In the genomic region with DNA sequence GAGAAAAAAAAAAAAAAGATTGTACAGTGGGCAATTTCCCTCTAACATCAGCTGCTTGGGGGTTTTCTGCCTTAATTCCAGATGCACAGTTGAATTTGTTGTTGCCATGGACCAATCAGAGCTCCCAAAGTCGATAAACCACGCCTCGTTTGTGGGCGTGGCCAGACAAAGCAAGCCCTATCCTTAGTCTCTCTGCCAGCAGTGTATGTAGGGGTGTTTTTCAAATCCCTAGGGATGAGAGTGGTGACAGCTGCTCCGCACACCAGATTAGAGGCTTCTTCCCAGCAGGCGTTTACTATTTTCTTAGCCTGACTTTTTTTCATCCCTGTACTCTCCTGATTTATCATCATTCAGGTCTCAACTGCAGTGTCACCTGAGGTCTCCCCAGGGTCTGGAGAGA, we compare ENCODE assay signal across 10 mouse cellular contexts. TPM values are rescaled to one million over a fixed set of nuclear protein-coding genes. Genes with fewer than 3 reads are reported as not detected.
A peak's percentile ranks its signal among the peaks of the same experiment; 100 is the strongest.
DNase-seq lines count a peak whose midpoint lies in the region; ATAC-seq and TF ChIP-seq lines count a peak whose summit lies in the region.
"Had no signal": no experiment of that assay in that cellular context is flagged by ENCODE, and none has a peak within 500 bp of the region (broad histone marks: within the 10 kb centered on the region; RNA-seq: fewer than 3 reads in every experiment).

No protein-coding gene starts in this region.

- H3K4me1 ChIP-seq in hindbrain, embryonic 10.5 days (replicated peaks): peaks cover 11% of the 10 kb centered on the region
- peaks cover 7% of the 10 kb centered on the region; the same call in 1 of the 2 replicates for H3K4me1 ChIP-seq in hindbrain, embryonic 13.5 days (replicated peaks)
- peaks cover 2 to 10% of the 10 kb centered on the region in 2 experiments; a peak in 3 of 4 replicates for H3K4me1 ChIP-seq in MEL (ENCODE audit: control insufficient read depth in 1 of 2, insufficient read depth in 2 of 2, low read length in 2 of 2)
- H3K4me1 ChIP-seq in hindbrain, postnatal 0 days (ENCODE audit: insufficient read depth, low read length): no peaks in the 10 kb centered on the region

- H3K4me2 ChIP-seq in hindbrain, embryonic 13.5 days: no peak overlapping the region
- H3K4me2 ChIP-seq in hindbrain, postnatal 0 days (ENCODE audit: low read depth, low read length): no peak overlapping the region
- H3K4me2 ChIP-seq: forebrain, embryonic 13.5 days had no signal

- ATAC-seq in hindbrain, embryonic 13.5 days (ENCODE audit: low FRiP score): no peak
- no peak for ATAC-seq in hindbrain, postnatal 0 days
- ATAC-seq in CD4-positive, CD25-positive, alpha-beta regulatory T cell, adult 4 months: no peak
- ATAC-seq: forebrain, embryonic 13.5 days had no signal

- no peak for TF ChIP-seq RAD21 in MEL (IDR thresholded peaks at IDR 0.05; ENCODE audit: low read depth, low read length)

- H3K27me3 ChIP-seq in hindbrain, embryonic 10.5 days (ENCODE audit: insufficient read depth, poor library complexity, severe bottlenecking): no peaks in the 10 kb centered on the region
- H3K27me3 ChIP-seq in hindbrain, embryonic 13.5 days: no peaks in the 10 kb centered on the region
- peaks cover 0 to 2% of the 10 kb centered on the region in 2 experiments; a peak in 1 of 4 replicates for H3K27me3 ChIP-seq in MEL (ENCODE audit: control insufficient read depth in 1 of 2, insufficient read depth in 2 of 2, low read length in 2 of 2)
- no peaks in the 10 kb centered on the region for H3K27me3 ChIP-seq in hindbrain, postnatal 0 days (ENCODE audit: insufficient read depth, low read length)
- H3K27me3 ChIP-seq: forebrain, embryonic 13.5 days had no signal

- peak; percentile 44 for DNase-seq in hindbrain, embryonic 10.5 days (ENCODE audit: low spot score)
- peak; percentile 51 for DNase-seq in 3T3-L1 (ENCODE audit: low read depth, low spot score)
- DNase-seq in MEL (ENCODE audit: low read depth, low spot score): peak; percentile 65
- DNase-seq in hindbrain, postnatal 0 days (ENCODE audit: low spot score): peak; percentile 65
- no peak for DNase-seq in right cerebral cortex, postnatal 25 days
- no peak for DNase-seq in urinary bladder, postnatal 25 days (ENCODE audit: low spot score)
- DNase-seq: thymus, postnatal 25 days had no signal

- H3K36me3 ChIP-seq in hindbrain, embryonic 10.5 days: no peaks in the 10 kb centered on the region
- no peaks in the 10 kb centered on the region for H3K36me3 ChIP-seq in hindbrain, embryonic 13.5 days
- H3K36me3 ChIP-seq in MEL (ENCODE audit: control insufficient read depth in 1 of 2, insufficient read depth in 2 of 2, low read length in 2 of 2): no peaks in the 10 kb centered on the region
- H3K36me3 ChIP-seq in hindbrain, postnatal 0 days (ENCODE audit: insufficient read depth, low read length): no peaks in the 10 kb centered on the region

- TF ChIP-seq EP300 in MEL (IDR thresholded peaks at IDR 0.05; ENCODE audit: low read depth in 1 of 2, low read length in 2 of 2): no peak

- WGBS in hindbrain, embryonic 10.5 days: 41% methylated on average over 6 of the region's 6 CpGs
- WGBS in hindbrain, embryonic 13.5 days: 40% methylated on average over 6 of the region's 6 CpGs
- 40% methylated on average over 6 of the region's 6 CpGs for WGBS in hindbrain, postnatal 0 days

- no peak for TF ChIP-seq CTCF in MEL (IDR thresholded peaks at IDR 0.05 in 2 of 3, conservative IDR thresholded peaks at IDR 0.05 in 1 of 3; ENCODE audit: control insufficient read depth in 1 of 3, insufficient read depth in 1 of 3, low read depth in 2 of 3, low read length in 3 of 3, poor library complexity in 1 of 3, severe bottlenecking in 1 of 3)
- TF ChIP-seq CTCF in hindbrain, postnatal 0 days (IDR thresholded peaks at IDR 0.05; ENCODE audit: low read depth): no peak

- TF ChIP-seq POLR2A in MEL (IDR thresholded peaks at IDR 0.05; ENCODE audit: control insufficient read depth in 1 of 2, insufficient read depth in 1 of 2, low read depth in 1 of 2, low read length in 2 of 2, poor library complexity in 1 of 2): no peak

- H3K9ac ChIP-seq in hindbrain, embryonic 13.5 days: no peak overlapping the region
- no peak overlapping the region for H3K9ac ChIP-seq in MEL (ENCODE audit: control insufficient read depth, low read depth, low read length, poor library complexity, severe bottlenecking)
- no peak overlapping the region for H3K9ac ChIP-seq in hindbrain, postnatal 0 days (replicated peaks; ENCODE audit: low read length)
- H3K9ac ChIP-seq: forebrain, embryonic 13.5 days had no signal

- peaks cover 5% of the 10 kb centered on the region; the same call in 1 of the 2 replicates for H3K9me3 ChIP-seq in hindbrain, embryonic 10.5 days
- no peaks in the 10 kb centered on the region for H3K9me3 ChIP-seq in hindbrain, embryonic 13.5 days
- no peaks in the 10 kb centered on the region for H3K9me3 ChIP-seq in MEL (replicated peaks; ENCODE audit: insufficient read depth, low read length)
- H3K9me3 ChIP-seq in hindbrain, postnatal 0 days (ENCODE audit: low read length): peaks cover 3% of the 10 kb centered on the region; the same call in 1 of the 2 replicates

- H3K4me3 ChIP-seq in hindbrain, embryonic 10.5 days: no peak overlapping the region
- no peak overlapping the region for H3K4me3 ChIP-seq in hindbrain, embryonic 13.5 days
- no peak overlapping the region for H3K4me3 ChIP-seq in MEL (ENCODE audit: control insufficient read depth in 1 of 2, insufficient read depth in 1 of 2, low read depth in 2 of 2, low read length in 2 of 2)
- no peak overlapping the region for H3K4me3 ChIP-seq in hindbrain, postnatal 0 days (ENCODE audit: low read length)
- H3K4me3 ChIP-seq: forebrain, embryonic 13.5 days had no signal

- no peaks in the 10 kb centered on the region for H3K79me2 ChIP-seq in MEL (ENCODE audit: control insufficient read depth, insufficient read depth, low read length, poor library complexity)

- no peak overlapping the region for H3K27ac ChIP-seq in hindbrain, embryonic 10.5 days
- H3K27ac ChIP-seq in hindbrain, embryonic 13.5 days: no peak overlapping the region
- H3K27ac ChIP-seq in MEL (ENCODE audit: control insufficient read depth, low read depth, low read length): no peak overlapping the region
- H3K27ac ChIP-seq in hindbrain, postnatal 0 days: no peak overlapping the region
- H3K27ac ChIP-seq: forebrain, embryonic 13.5 days had no signal

TF ChIP-seq in MEL, 35 proteins besides CTCF, POLR2A, EP300 and RAD21 (continues in another document):
- TF ChIP-seq JUND (IDR thresholded peaks at IDR 0.05; ENCODE audit: low read depth, low read length) (no peak), SMC3 (IDR thresholded peaks at IDR 0.05; ENCODE audit: low read depth, low read length) (no peak), NRF1 (IDR thresholded peaks at IDR 0.05; ENCODE audit: insufficient read depth, low read depth, low read length, poor library complexity, severe bottlenecking) (no peak), GABPA (IDR thresholded peaks at IDR 0.05; ENCODE audit: low read depth, low read length) (no peak), POLR2AphosphoS5 (IDR thresholded peaks at IDR 0.05; ENCODE audit: borderline replicate concordance, low read depth, low read length) (no peak), ELF1 (IDR thresholded peaks at IDR 0.05; ENCODE audit: low read depth, low read length) (no peak)

RNA-seq across cellular contexts. Expression of a gene that starts 7.6 kb away (rescaled TPM):
- 43.2 and 46.1 TPM in 2 replicates for polyA plus RNA-seq in hindbrain, embryonic 10.5 days (2016; fragmentation: Nextera tagmentation; extraction: Ambion mirVana)
- 16.7 and 17.7 TPM in 2 replicates for polyA plus RNA-seq in hindbrain, embryonic 13.5 days (2015; fragmentation: Nextera tagmentation; extraction: Ambion mirVana)
- 203 and 204 TPM in 2 replicates for total RNA-seq in MEL (2012; rRNA removed)
- 100 to 1,000 TPM in 1 of 2 experiments, not detected in 1; 370 TPM for polyA plus RNA-seq in MEL (2012; ENCODE audit: insufficient read depth in 1 of 2, insufficient read length in 2 of 2, low read depth in 1 of 2, low replicate concordance in 2 of 2, missing spikeins in 1 of 2)
- total RNA-seq in hindbrain, postnatal 0 days (2014; rRNA removed): 7.7 and 10.0 TPM in 2 replicates
- 10.7 and 12.8 TPM in 2 replicates for polyA plus RNA-seq in hindbrain, postnatal 0 days (2015; fragmentation: Nextera tagmentation; extraction: Ambion mirVana)
- under 1 TPM; 0.16 to 0.65 TPM for polyA plus RNA-seq in CD4-positive, CD25-positive, alpha-beta regulatory T cell, adult 4 months (2017; shearing (Covaris generic))

RNA-seq across cellular contexts. Expression of a gene that starts 33.5 kb away (rescaled TPM):
- 60.3 and 73.5 TPM in 2 replicates for polyA plus RNA-seq in hindbrain, embryonic 10.5 days (2016; fragmentation: Nextera tagmentation; extraction: Ambion mirVana)
- polyA plus RNA-seq in hindbrain, embryonic 13.5 days (2015; fragmentation: Nextera tagmentation; extraction: Ambion mirVana): 55.8 and 58.4 TPM in 2 replicates
- total RNA-seq in MEL (2012; rRNA removed): 28.7 and 29.5 TPM in 2 replicates
- 10 to 100 TPM in 1 of 2 experiments, not detected in 1; 35.4 TPM for polyA plus RNA-seq in MEL (2012; ENCODE audit: insufficient read depth in 1 of 2, insufficient read length in 2 of 2, low read depth in 1 of 2, low replicate concordance in 2 of 2, missing spikeins in 1 of 2)
- total RNA-seq in hindbrain, postnatal 0 days (2014; rRNA removed): 321 and 384 TPM in 2 replicates
- 359 and 389 TPM in 2 replicates for polyA plus RNA-seq in hindbrain, postnatal 0 days (2015; fragmentation: Nextera tagmentation; extraction: Ambion mirVana)
- polyA plus RNA-seq in CD4-positive, CD25-positive, alpha-beta regulatory T cell, adult 4 months (2017; shearing (Covaris generic)): 1 to 10 TPM; 7.6 to 8.9 TPM

RNA-seq across cellular contexts. Expression of a gene that starts 43.3 kb away (rescaled TPM):
- 0.21 and 0.37 TPM in 2 replicates for polyA plus RNA-seq in hindbrain, embryonic 10.5 days (2016; fragmentation: Nextera tagmentation; extraction: Ambion mirVana)
- 3.3 and 4.1 TPM in 2 replicates for polyA plus RNA-seq in hindbrain, embryonic 13.5 days (2015; fragmentation: Nextera tagmentation; extraction: Ambion mirVana)
- 0.23 TPM in 2 replicates for total RNA-seq in MEL (2012; rRNA removed)
- polyA plus RNA-seq in MEL (2012; ENCODE audit: insufficient read depth in 1 of 2, insufficient read length in 2 of 2, low read depth in 1 of 2, low replicate concordance in 2 of 2, missing spikeins in 1 of 2): 1 to 10 TPM in 1 of 2 experiments, not detected in 1; 2.9 TPM
- 9.4 and 11.7 TPM in 2 replicates for total RNA-seq in hindbrain, postnatal 0 days (2014; rRNA removed)
- polyA plus RNA-seq in hindbrain, postnatal 0 days (2015; fragmentation: Nextera tagmentation; extraction: Ambion mirVana): 14.6 and 15.3 TPM in 2 replicates
- under 1 TPM in 1 of 2 experiments, not detected in 1; 0.13 TPM for polyA plus RNA-seq in CD4-positive, CD25-positive, alpha-beta regulatory T cell, adult 4 months (2017; shearing (Covaris generic))

RNA-seq across cellular contexts. Expression of a gene that starts 59.9 kb away (rescaled TPM):
- 0.99 and 1.5 TPM in 2 replicates for polyA plus RNA-seq in hindbrain, embryonic 10.5 days (2016; fragmentation: Nextera tagmentation; extraction: Ambion mirVana)
- 0.61 and 0.62 TPM in 2 replicates for polyA plus RNA-seq in hindbrain, embryonic 13.5 days (2015; fragmentation: Nextera tagmentation; extraction: Ambion mirVana)
- total RNA-seq in MEL (2012; rRNA removed): 0.15 and 0.29 TPM in 2 replicates
- polyA plus RNA-seq in MEL (2012; ENCODE audit: insufficient read depth in 1 of 2, insufficient read length in 2 of 2, low read depth in 1 of 2, low replicate concordance in 2 of 2, missing spikeins in 1 of 2): under 1 TPM in 1 of 2 experiments, not detected in 1; 0.39 TPM
- total RNA-seq in hindbrain, postnatal 0 days (2014; rRNA removed): 30.4 and 34.8 TPM in 2 replicates
- polyA plus RNA-seq in hindbrain, postnatal 0 days (2015; fragmentation: Nextera tagmentation; extraction: Ambion mirVana): 18.5 and 21.2 TPM in 2 replicates
- polyA plus RNA-seq in CD4-positive, CD25-positive, alpha-beta regulatory T cell, adult 4 months (2017; shearing (Covaris generic)): under 1 TPM in 1 of 2 experiments, not detected in 1; 0.20 TPM

Comparison
In these comparisons a context has a peak if more than half of its experiments do, and no peak if none do; other contexts are left out.
1. DNase-seq: peak in hindbrain, embryonic 10.5 days (single experiment), 3T3-L1 (single experiment), MEL (single experiment) and hindbrain, postnatal 0 days (single experiment); none in right cerebral cortex, postnatal 25 days (single experiment) and urinary bladder, postnatal 25 days (single experiment).